Mouse (Mus musculus): ENCODE measurements around the gene Frem1. TPM values are rescaled to one million over a fixed set of nuclear protein-coding genes. Genes with fewer than 3 reads are reported as not detected.

Gene Frem1
- polyA plus RNA-seq, 2 experiments, result 12.8 to 16.6 TPM

DNA sequence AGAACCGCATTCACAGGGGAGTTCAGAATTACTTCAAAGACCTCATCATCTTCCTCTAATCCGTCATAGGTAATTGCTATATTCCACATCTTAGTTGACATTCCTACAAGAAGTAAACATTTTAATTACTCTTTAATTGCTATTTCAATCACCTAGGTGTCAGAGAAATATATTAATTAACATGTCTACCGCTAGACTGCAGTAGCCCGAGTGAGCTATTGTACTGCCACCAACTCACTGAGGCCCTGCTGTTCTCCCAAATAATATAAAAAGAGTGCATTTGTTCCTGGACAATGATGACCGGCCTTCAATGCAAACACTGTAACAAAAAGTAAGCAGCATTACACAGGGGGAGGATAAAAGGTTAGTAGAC is 135.5 kb downstream of the Frem1 start:
- peaks cover 20% of the 10 kb centered on the region for H3K4me1 ChIP-seq (ENCODE audit: control insufficient read depth, insufficient read depth, low read length)
- WGBS, result 34% methylated on average over 5 of the region's 5 CpGs
- ATAC-seq (ENCODE audit: low FRiP score, low read depth), result no peak
- no peak overlapping the region for H3K27ac ChIP-seq (replicated peaks; ENCODE audit: low read depth, low read length)
- H3K4me2 ChIP-seq (replicated peaks; ENCODE audit: low read depth, low read length, severe bottlenecking), result no peak overlapping the region
- no peaks in the 10 kb centered on the region for H3K9me3 ChIP-seq (ENCODE audit: control insufficient read depth, low read length)
- no peak for DNase-seq (ENCODE audit: low spot score)
- no peak overlapping the region for H3K9ac ChIP-seq (ENCODE audit: low read depth, low read length, severe bottlenecking)
- no peaks in the 10 kb centered on the region for H3K36me3 ChIP-seq (ENCODE audit: control insufficient read depth, insufficient read depth, low read length)
- no peak for TF ChIP-seq POLR2A (IDR thresholded peaks at IDR 0.05; ENCODE audit: borderline replicate concordance, extremely low read depth, insufficient read depth, insufficient read length)
- H3K4me3 ChIP-seq (replicated peaks; ENCODE audit: low read length), result no peak overlapping the region
- no peaks in the 10 kb centered on the region for H3K27me3 ChIP-seq (ENCODE audit: control insufficient read depth, insufficient read depth, low read length)

DNA sequence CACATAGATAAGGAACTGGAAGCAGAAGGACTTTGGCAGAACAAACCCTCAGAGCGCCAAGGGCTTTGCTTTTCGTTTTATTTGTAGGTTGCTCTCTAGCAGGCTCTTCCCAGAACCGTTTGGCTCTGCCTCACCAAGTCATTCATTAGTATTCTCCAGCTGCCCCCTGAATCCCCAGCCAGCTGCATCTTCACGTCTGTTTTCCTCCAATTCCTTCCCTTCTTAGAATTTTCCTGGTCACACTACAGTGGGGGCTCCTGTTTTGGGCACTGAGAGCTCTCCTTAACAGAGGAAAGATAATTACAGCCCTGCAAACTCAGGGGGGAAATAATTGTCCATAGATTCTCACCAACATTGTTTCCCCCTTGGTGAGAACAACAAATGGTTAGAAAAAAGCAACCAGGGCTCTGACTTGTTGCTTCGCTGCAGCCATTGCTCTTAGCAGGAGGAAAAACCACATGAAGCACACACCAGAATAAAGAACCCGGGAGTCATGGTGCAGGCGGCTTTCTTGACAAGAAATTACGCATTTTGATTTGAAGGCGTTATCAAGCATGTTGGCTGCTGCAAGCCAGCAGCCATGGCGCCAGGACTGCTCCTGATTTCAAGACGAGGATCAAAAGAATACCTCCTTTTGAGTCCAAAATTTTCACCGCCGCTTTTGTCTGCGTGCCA is 136.0 kb downstream of the Frem1 start:
- no peak for ATAC-seq (ENCODE audit: low FRiP score, low read depth)
- DNase-seq (ENCODE audit: low spot score), result no peak
- H3K4me3 ChIP-seq (replicated peaks; ENCODE audit: low read length), result no peak overlapping the region
- peak overlapping the region; percentile 15; the same call in 1 of the 2 replicates for H3K27ac ChIP-seq (replicated peaks; ENCODE audit: low read depth, low read length)
- H3K27me3 ChIP-seq (ENCODE audit: control insufficient read depth, insufficient read depth, low read length), result no peaks in the 10 kb centered on the region
- no peaks in the 10 kb centered on the region for H3K9me3 ChIP-seq (ENCODE audit: control insufficient read depth, low read length)
- H3K9ac ChIP-seq (ENCODE audit: low read depth, low read length, severe bottlenecking), result no peak overlapping the region
- 37% methylated on average over 14 of the region's 14 CpGs for WGBS
- no peak for TF ChIP-seq POLR2A (IDR thresholded peaks at IDR 0.05; ENCODE audit: borderline replicate concordance, extremely low read depth, insufficient read depth, insufficient read length)
- H3K4me1 ChIP-seq (ENCODE audit: control insufficient read depth, insufficient read depth, low read length), result peaks cover 20% of the 10 kb centered on the region
- no peaks in the 10 kb centered on the region for H3K36me3 ChIP-seq (ENCODE audit: control insufficient read depth, insufficient read depth, low read length)
- H3K4me2 ChIP-seq (replicated peaks; ENCODE audit: low read depth, low read length, severe bottlenecking), result 0 out of 2 replicates have a peak overlapping the region, but pooled peaks have one; percentile 7

DNA sequence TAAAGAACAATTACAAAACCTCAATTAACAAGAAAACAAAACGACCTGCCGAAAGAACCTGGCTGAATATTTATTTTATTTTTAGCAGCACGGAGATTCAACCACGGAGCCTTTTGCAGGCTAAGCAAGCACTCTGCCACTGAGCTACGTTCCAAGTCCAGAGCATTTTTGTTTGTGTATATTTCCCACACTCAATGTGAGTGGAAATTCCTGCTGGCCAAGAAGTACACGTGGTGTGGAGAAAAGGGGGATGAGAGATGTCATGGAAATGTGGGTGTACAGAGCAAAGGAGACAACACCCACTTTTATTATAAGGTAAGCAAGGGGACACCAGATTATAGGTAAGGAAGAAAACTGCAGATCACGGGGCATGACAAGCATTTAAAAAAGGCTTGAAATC is 136.6 kb downstream of the Frem1 start:
- DNase-seq (ENCODE audit: low spot score) (no peak), ATAC-seq (ENCODE audit: low FRiP score, low read depth) (no peak)
- 64% methylated on average over 7 of the region's 7 CpGs for WGBS

DNA sequence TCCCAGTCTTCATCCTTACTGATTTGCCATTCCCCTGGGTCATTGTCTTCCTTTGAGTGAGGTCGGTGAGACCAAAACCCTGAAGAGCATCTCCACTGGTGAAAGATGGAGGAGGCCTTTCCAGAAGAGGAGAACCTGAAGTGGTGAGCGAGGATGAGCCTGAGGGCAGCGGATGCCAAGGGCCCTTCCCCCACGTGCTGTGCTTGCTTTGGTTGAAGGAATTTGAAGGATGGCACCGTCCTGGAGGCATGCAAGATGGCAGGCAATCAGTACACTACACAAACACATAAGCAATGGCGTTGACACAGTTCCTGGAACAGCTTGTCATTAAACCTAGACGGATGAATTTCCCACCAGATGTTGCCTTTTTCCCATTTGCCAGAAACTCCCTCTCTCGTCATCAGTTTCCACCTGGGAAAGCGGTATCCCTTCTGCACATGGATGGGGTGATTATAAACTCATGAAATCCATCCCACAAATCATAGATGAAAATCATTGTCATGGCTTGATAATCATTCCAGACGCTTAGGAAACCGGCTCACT is 137.5 kb downstream of the Frem1 start:
- DNase-seq (ENCODE audit: low spot score), result no peak
- no peak overlapping the region for H3K27ac ChIP-seq (replicated peaks; ENCODE audit: low read depth, low read length)
- peaks cover 14% of the 10 kb centered on the region for H3K4me1 ChIP-seq (ENCODE audit: control insufficient read depth, insufficient read depth, low read length)
- H3K36me3 ChIP-seq (ENCODE audit: control insufficient read depth, insufficient read depth, low read length), result no peaks in the 10 kb centered on the region
- WGBS, result 72% methylated on average over 11 of the region's 11 CpGs
- H3K27me3 ChIP-seq (ENCODE audit: control insufficient read depth, insufficient read depth, low read length), result no peaks in the 10 kb centered on the region
- H3K4me3 ChIP-seq (replicated peaks; ENCODE audit: low read length), result no peak overlapping the region
- H3K9ac ChIP-seq (ENCODE audit: low read depth, low read length, severe bottlenecking), result no peak overlapping the region
- no peak overlapping the region for H3K4me2 ChIP-seq (replicated peaks; ENCODE audit: low read depth, low read length, severe bottlenecking)
- ATAC-seq (ENCODE audit: low FRiP score, low read depth), result no peak
- no peaks in the 10 kb centered on the region for H3K9me3 ChIP-seq (ENCODE audit: control insufficient read depth, low read length)
- TF ChIP-seq POLR2A (IDR thresholded peaks at IDR 0.05; ENCODE audit: borderline replicate concordance, extremely low read depth, insufficient read depth, insufficient read length), result no peak

More for the DNA sequence above, 136.6 kb downstream of the Frem1 start:
- Histone ChIP-seq H3K4me1 (ENCODE audit: control insufficient read depth, insufficient read depth, low read length) (peaks cover 17% of the 10 kb centered on the region), H3K9me3 (ENCODE audit: control insufficient read depth, low read length) (no peaks in the 10 kb centered on the region), H3K27ac (replicated peaks; ENCODE audit: low read depth, low read length) (no peak overlapping the region), H3K27me3 (ENCODE audit: control insufficient read depth, insufficient read depth, low read length) (no peaks in the 10 kb centered on the region), H3K4me3 (replicated peaks; ENCODE audit: low read length) (no peak overlapping the region), H3K4me2 (replicated peaks; ENCODE audit: low read depth, low read length, severe bottlenecking) (no peak overlapping the region), H3K9ac (ENCODE audit: low read depth, low read length, severe bottlenecking) (no peak overlapping the region), H3K36me3 (ENCODE audit: control insufficient read depth, insufficient read depth, low read length) (no peaks in the 10 kb centered on the region)
- TF ChIP-seq POLR2A (IDR thresholded peaks at IDR 0.05; ENCODE audit: borderline replicate concordance, extremely low read depth, insufficient read depth, insufficient read length), result no peak

DNA sequence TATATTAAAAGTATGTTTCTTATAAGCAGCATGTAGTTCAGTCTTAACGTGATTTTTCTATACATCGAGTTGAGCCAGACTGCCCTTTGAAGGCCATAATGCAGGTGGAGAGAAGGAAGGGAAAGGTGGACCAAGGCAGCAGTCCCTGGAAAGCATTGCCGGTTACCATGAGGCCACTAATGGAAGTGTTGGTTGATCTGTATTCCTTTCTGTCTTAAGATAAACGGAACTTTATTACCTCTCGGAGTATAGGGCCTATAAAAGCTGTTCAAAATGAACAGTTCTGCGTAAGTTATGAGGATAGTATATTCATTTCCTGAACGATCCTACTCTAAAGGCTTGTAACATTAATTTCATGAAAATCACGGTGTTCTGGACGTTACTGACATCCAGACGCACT is 156.9 kb downstream of the Frem1 start:
- Histone ChIP-seq H3K9me3 (ENCODE audit: control insufficient read depth, low read length) (no peaks in the 10 kb centered on the region), H3K27ac (replicated peaks; ENCODE audit: low read depth, low read length) (0 out of 2 replicates have a peak overlapping the region, but pooled peaks have one; percentile 22), H3K4me2 (replicated peaks; ENCODE audit: low read depth, low read length, severe bottlenecking) (no peak overlapping the region), H3K27me3 (ENCODE audit: control insufficient read depth, insufficient read depth, low read length) (no peaks in the 10 kb centered on the region), H3K36me3 (ENCODE audit: control insufficient read depth, insufficient read depth, low read length) (no peaks in the 10 kb centered on the region), H3K4me3 (replicated peaks; ENCODE audit: low read length) (no peak overlapping the region), H3K4me1 (ENCODE audit: control insufficient read depth, insufficient read depth, low read length) (peaks cover 25% of the 10 kb centered on the region), H3K9ac (ENCODE audit: low read depth, low read length, severe bottlenecking) (no peak overlapping the region)
- ATAC-seq (ENCODE audit: low FRiP score, low read depth), result no peak
- TF ChIP-seq POLR2A (IDR thresholded peaks at IDR 0.05; ENCODE audit: borderline replicate concordance, extremely low read depth, insufficient read depth, insufficient read length), result no peak
- peak; percentile 20 for DNase-seq (ENCODE audit: low spot score)
- 38% methylated on average over 10 of the region's 10 CpGs for WGBS

All from limb, embryonic 14.5 days (tissue).